In genomic region chr5:139791227-139792158, GRCm38 (mm10) we compare ENCODE assay signal across 7 mouse cellular contexts. TPM values are rescaled to one million over a fixed set of nuclear protein-coding genes. Genes with fewer than 3 reads are reported as not detected.
DNase-seq lines count a peak whose midpoint lies in the region; ATAC-seq and TF ChIP-seq lines count a peak whose summit lies in the region.

Gene Mafk, plus strand, starts transcription at chr5:139791513.

- no peak for TF ChIP-seq CTCF in kidney, adult 2 months (conservative IDR thresholded peaks at IDR 0.05; ENCODE audit: insufficient read depth, insufficient read length, low read depth, low read length)
- TF ChIP-seq CTCF in spleen, adult 2 months (IDR thresholded peaks at IDR 0.05; ENCODE audit: extremely low read depth, insufficient read depth, insufficient read length, insufficient replicate concordance), result no peak

- H3K9me3 ChIP-seq in embryonic facial prominence, embryonic 12.5 days, result no peaks in the 10 kb centered on the region
- H3K9me3 ChIP-seq in limb, embryonic 12.5 days, result no peaks in the 10 kb centered on the region
- H3K9me3 ChIP-seq in midbrain, embryonic 15.5 days, result no peaks in the 10 kb centered on the region

- H3K27me3 ChIP-seq in embryonic facial prominence, embryonic 12.5 days, result peaks cover 3% of the 10 kb centered on the region; the same call in 1 of the 2 replicates
- no peaks in the 10 kb centered on the region for H3K27me3 ChIP-seq in kidney, adult 2 months (replicated peaks; ENCODE audit: control insufficient read depth, insufficient read depth, low read length)
- peaks cover 20% of the 10 kb centered on the region for H3K27me3 ChIP-seq in limb, embryonic 12.5 days
- H3K27me3 ChIP-seq in midbrain, embryonic 15.5 days (replicated peaks), result no peaks in the 10 kb centered on the region
- H3K27me3 ChIP-seq in spleen, adult 2 months (ENCODE audit: control insufficient read depth, insufficient read depth, low read length), result no peaks in the 10 kb centered on the region

- H3K36me3 ChIP-seq in embryonic facial prominence, embryonic 12.5 days, result no peaks in the 10 kb centered on the region
- no peaks in the 10 kb centered on the region for H3K36me3 ChIP-seq in kidney, adult 2 months (ENCODE audit: control insufficient read depth, insufficient read depth, low read length)
- H3K36me3 ChIP-seq in limb, embryonic 12.5 days, result no peaks in the 10 kb centered on the region
- H3K36me3 ChIP-seq in midbrain, embryonic 15.5 days (replicated peaks), result no peaks in the 10 kb centered on the region
- no peaks in the 10 kb centered on the region for H3K36me3 ChIP-seq in spleen, adult 2 months (ENCODE audit: control insufficient read depth, insufficient read depth, low read length)

- ATAC-seq in embryonic facial prominence, embryonic 12.5 days (ENCODE audit: insufficient number of reproducible peaks, insufficient read depth, low FRiP score, low TSS enrichment), result peak; percentile 87
- peak; percentile 85 for ATAC-seq in limb, embryonic 12.5 days (ENCODE audit: insufficient number of reproducible peaks, insufficient read depth, low FRiP score, low TSS enrichment, low read depth)
- peak; percentile 84 for ATAC-seq in midbrain, embryonic 15.5 days (replicated peaks)

- H3K9ac ChIP-seq in embryonic facial prominence, embryonic 12.5 days, result peak within 1 kb of the TSS; percentile 63
- peak within 1 kb of the TSS; percentile 68 for H3K9ac ChIP-seq in limb, embryonic 12.5 days (replicated peaks)
- peak within 1 kb of the TSS; percentile 60 for H3K9ac ChIP-seq in midbrain, embryonic 15.5 days

- H3K4me3 ChIP-seq in embryonic facial prominence, embryonic 12.5 days, result peak within 1 kb of the TSS; percentile 72
- peak within 1 kb of the TSS; percentile 67 for H3K4me3 ChIP-seq in kidney, adult 2 months (ENCODE audit: insufficient read depth, low read depth, low read length)
- H3K4me3 ChIP-seq in limb, embryonic 12.5 days (replicated peaks), result peak within 1 kb of the TSS; percentile 81
- H3K4me3 ChIP-seq in midbrain, embryonic 15.5 days, result peak within 1 kb of the TSS; percentile 84
- H3K4me3 ChIP-seq in spleen, adult 2 months (ENCODE audit: extremely low read depth, insufficient read depth, insufficient read length), result peak within 1 kb of the TSS; percentile 76

- under 1% methylated on average over 90 of the region's 92 CpGs for WGBS in embryonic facial prominence, embryonic 12.5 days
- under 1% methylated on average over 92 of the region's 92 CpGs for WGBS in kidney, adult 2 months
- 1% methylated on average over 92 of the region's 92 CpGs for WGBS in limb, embryonic 12.5 days
- 1% methylated on average over 92 of the region's 92 CpGs for WGBS in midbrain, embryonic 15.5 days
- WGBS in spleen, adult 2 months, result under 1% methylated on average over 92 of the region's 92 CpGs

- H3K27ac ChIP-seq in embryonic facial prominence, embryonic 12.5 days, result 0 out of 2 replicates have a peak within 1 kb of the TSS, but pooled peaks have one; percentile 8
- peak within 1 kb of the TSS; percentile 97 for H3K27ac ChIP-seq in kidney, adult 2 months (ENCODE audit: insufficient read depth, low read depth, low read length)
- 0 out of 2 replicates have a peak within 1 kb of the TSS, but pooled peaks have one; percentile 23 for H3K27ac ChIP-seq in limb, embryonic 12.5 days
- H3K27ac ChIP-seq in midbrain, embryonic 15.5 days, result peak within 1 kb of the TSS; percentile 67; the same call in 1 of the 2 replicates
- peak within 1 kb of the TSS; percentile 94 for H3K27ac ChIP-seq in spleen, adult 2 months (ENCODE audit: insufficient read depth, low read length)

- peaks cover 17% of the 10 kb centered on the region; the same call in 1 of the 2 replicates for H3K4me1 ChIP-seq in embryonic facial prominence, embryonic 12.5 days
- H3K4me1 ChIP-seq in kidney, adult 2 months (ENCODE audit: control insufficient read depth, insufficient read depth, low read length), result peaks cover 39% of the 10 kb centered on the region
- H3K4me1 ChIP-seq in limb, embryonic 12.5 days (replicated peaks), result peaks cover 21% of the 10 kb centered on the region
- peaks cover 26% of the 10 kb centered on the region for H3K4me1 ChIP-seq in midbrain, embryonic 15.5 days
- H3K4me1 ChIP-seq in spleen, adult 2 months (ENCODE audit: control insufficient read depth, insufficient read depth, insufficient read length), result peaks cover 36% of the 10 kb centered on the region

- DNase-seq in adrenal gland, postnatal 25 days, result peak; percentile 99
- DNase-seq in heart, adult 18-20 months, result peak; percentile 98 to 99
- peak; percentile 99 for DNase-seq in kidney, adult 2 months
- peak; percentile 92 to 98 for DNase-seq in spleen, adult 2 months (ENCODE audit: low read depth in 1 of 2, low spot score in 2 of 2)

- H3K4me2 ChIP-seq in embryonic facial prominence, embryonic 12.5 days (replicated peaks), result peak within 1 kb of the TSS; percentile 97
- H3K4me2 ChIP-seq in limb, embryonic 12.5 days, result peak within 1 kb of the TSS; percentile 100
- H3K4me2 ChIP-seq in midbrain, embryonic 15.5 days, result peak within 1 kb of the TSS; percentile 100

- TF ChIP-seq POLR2A in kidney, adult 2 months (IDR thresholded peaks at IDR 0.05; ENCODE audit: low read depth, low read length), result peak; percentile 67
- peak; percentile 87 for TF ChIP-seq POLR2A in spleen, adult 2 months (IDR thresholded peaks at IDR 0.05; ENCODE audit: low read depth, low read length)

RNA-seq across cellular contexts. Expression of gene Mafk, which starts in this region (rescaled TPM):
- total RNA-seq in adrenal gland, postnatal 25 days (2021), result 29.6 and 30.6 TPM in 2 replicates
- polyA plus RNA-seq in embryonic facial prominence, embryonic 12.5 days (2016; fragmentation: Nextera tagmentation; extraction: Ambion mirVana), result 7.2 and 8.6 TPM in 2 replicates
- 10 to 100 TPM; 37.3 to 39.7 TPM for total RNA-seq in heart, adult 18-20 months (2021)
- polyA plus RNA-seq in kidney, adult 2 months (2012; rRNA removed), result 20.5 and 22.2 TPM in 2 replicates
- 7.0 and 8.3 TPM in 2 replicates for polyA plus RNA-seq in limb, embryonic 12.5 days (2016; fragmentation: Nextera tagmentation; extraction: Ambion mirVana)
- polyA plus RNA-seq in midbrain, embryonic 15.5 days (2015; fragmentation: Nextera tagmentation; extraction: Ambion mirVana), result 18.2 and 18.8 TPM in 2 replicates
- 26.8 and 29.7 TPM in 2 replicates for polyA plus RNA-seq in spleen, adult 2 months (2012; rRNA removed)

Comparison
In these comparisons a context has a peak if more than half of its experiments do, and no peak if none do; other contexts are left out.
1. Peak in every context shown above with its lines: DNase-seq, ATAC-seq, H3K4me3 ChIP-seq and H3K27ac ChIP-seq.
2. H3K27ac ChIP-seq: peak in every context shown above with its lines; median percentile 97 in kidney, adult 2 months; 94 in spleen, adult 2 months; 67 in midbrain, embryonic 15.5 days; 23 in limb, embryonic 12.5 days; 8 in embryonic facial prominence, embryonic 12.5 days.